In the genomic region with DNA sequence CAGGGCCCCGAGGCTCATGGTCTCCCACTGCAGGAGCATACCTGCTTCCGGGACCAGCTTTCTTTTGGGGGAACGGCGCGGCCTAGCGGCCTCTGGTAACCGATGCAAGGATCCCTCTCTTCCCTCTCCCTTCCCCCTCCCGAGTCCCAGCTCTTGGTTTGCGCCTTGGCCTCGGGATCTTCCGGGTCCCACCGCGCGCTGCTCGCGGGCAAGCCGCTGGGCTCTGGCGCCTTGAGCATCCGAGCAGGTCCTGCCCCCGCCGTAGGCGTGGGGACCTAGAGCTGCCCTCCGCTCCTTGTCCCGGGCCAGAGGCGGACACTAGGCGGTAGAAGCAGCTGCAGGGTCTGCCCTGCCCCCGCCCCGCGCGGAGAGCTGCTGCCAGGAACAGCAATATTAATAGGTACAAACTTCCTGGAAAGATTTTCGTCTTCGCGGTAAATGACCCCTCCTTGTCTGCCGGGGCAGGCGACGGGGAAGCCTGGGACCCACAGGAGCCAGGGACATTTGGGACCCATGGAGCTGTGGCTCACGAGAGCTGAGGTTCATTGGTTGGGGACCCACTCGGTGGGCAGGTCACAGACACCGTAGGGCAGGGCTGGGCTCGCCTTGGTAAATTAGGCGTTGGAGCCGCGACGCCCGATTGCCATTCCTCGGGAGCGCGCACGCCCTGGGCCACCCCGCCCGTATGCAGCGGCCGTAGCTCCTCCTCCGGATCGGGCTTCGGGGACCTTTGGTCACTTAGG, we compare ENCODE assay signal across 8 mouse cellular contexts. TPM values are rescaled to one million over a fixed set of nuclear protein-coding genes. Genes with fewer than 3 reads are reported as not detected.
DNase-seq lines count a peak whose midpoint lies in the region; ATAC-seq lines count a peak whose summit lies in the region.

No protein-coding gene starts in this region.

- H3K27ac ChIP-seq in hindbrain, embryonic 15.5 days (replicated peaks) = peak overlapping the region; percentile 82

- peak; percentile 87 for ATAC-seq in hindbrain, embryonic 15.5 days (ENCODE audit: low FRiP score, low read depth)

- no peaks in the 10 kb centered on the region for H3K27me3 ChIP-seq in hindbrain, embryonic 15.5 days

- no peaks in the 10 kb centered on the region for H3K9me3 ChIP-seq in hindbrain, embryonic 15.5 days

- H3K4me3 ChIP-seq in hindbrain, embryonic 15.5 days = peak overlapping the region; percentile 61

- no peaks in the 10 kb centered on the region for H3K36me3 ChIP-seq in hindbrain, embryonic 15.5 days

- peak overlapping the region; percentile 90 for H3K4me2 ChIP-seq in hindbrain, embryonic 15.5 days

- peak; percentile 82 for DNase-seq in WW6 (ENCODE audit: low read depth, low spot score)
- DNase-seq in cerebellum, postnatal 36 days = peak; percentile 88 to 89
- peak; percentile 73 to 81 for DNase-seq in frontal cortex, postnatal 36 days (ENCODE audit: low spot score in 2 of 2)
- DNase-seq in layer of hippocampus, postnatal 36 days = peak; percentile 78 to 80
- peak; percentile 89 for DNase-seq in lung, postnatal 25 days (ENCODE audit: low spot score)
- peak; percentile 68 for DNase-seq in retina, adult 2 months (ENCODE audit: low read depth, low spot score)
- DNase-seq in thymus, postnatal 25 days = peak; percentile 88

- peaks cover 21% of the 10 kb centered on the region for H3K4me1 ChIP-seq in hindbrain, embryonic 15.5 days (replicated peaks)

- under 1% methylated on average over 56 of the region's 56 CpGs for WGBS in hindbrain, embryonic 15.5 days

- peak overlapping the region; percentile 67 for H3K9ac ChIP-seq in hindbrain, embryonic 15.5 days

RNA-seq across cellular contexts. Expression of a gene that starts 35.9 kb away (rescaled TPM):
- polyA plus RNA-seq in hindbrain, embryonic 15.5 days (2015; fragmentation: Nextera tagmentation; extraction: Ambion mirVana) = 2,665 and 2,688 TPM in 2 replicates
- 100 to 1,000 TPM; 365 to 366 TPM for total RNA-seq in layer of hippocampus, postnatal 36 days (2021)

RNA-seq across cellular contexts. Expression of a gene that starts 52.0 kb away (rescaled TPM):
- 22.9 and 23.0 TPM in 2 replicates for polyA plus RNA-seq in hindbrain, embryonic 15.5 days (2015; fragmentation: Nextera tagmentation; extraction: Ambion mirVana)
- total RNA-seq in layer of hippocampus, postnatal 36 days (2021) = 10 to 100 TPM; 34.6 to 35.3 TPM

Comparison
In these comparisons a context has a peak if more than half of its experiments do, and no peak if none do; other contexts are left out.
1. Peak in every context shown above with its lines: DNase-seq, ATAC-seq, H3K4me3 ChIP-seq and H3K27ac ChIP-seq.